Mouse (Mus musculus) cerebellum, adult 8-10 months (tissue): ENCODE data around the gene Brwd3.
A peak's percentile ranks its signal among the peaks of the same experiment; 100 is the strongest.

Experiments
- DNase-seq: peaks from one replicate; pipeline ENCODE4 v3.0.0; 2022

Brwd3 gene

DNA sequence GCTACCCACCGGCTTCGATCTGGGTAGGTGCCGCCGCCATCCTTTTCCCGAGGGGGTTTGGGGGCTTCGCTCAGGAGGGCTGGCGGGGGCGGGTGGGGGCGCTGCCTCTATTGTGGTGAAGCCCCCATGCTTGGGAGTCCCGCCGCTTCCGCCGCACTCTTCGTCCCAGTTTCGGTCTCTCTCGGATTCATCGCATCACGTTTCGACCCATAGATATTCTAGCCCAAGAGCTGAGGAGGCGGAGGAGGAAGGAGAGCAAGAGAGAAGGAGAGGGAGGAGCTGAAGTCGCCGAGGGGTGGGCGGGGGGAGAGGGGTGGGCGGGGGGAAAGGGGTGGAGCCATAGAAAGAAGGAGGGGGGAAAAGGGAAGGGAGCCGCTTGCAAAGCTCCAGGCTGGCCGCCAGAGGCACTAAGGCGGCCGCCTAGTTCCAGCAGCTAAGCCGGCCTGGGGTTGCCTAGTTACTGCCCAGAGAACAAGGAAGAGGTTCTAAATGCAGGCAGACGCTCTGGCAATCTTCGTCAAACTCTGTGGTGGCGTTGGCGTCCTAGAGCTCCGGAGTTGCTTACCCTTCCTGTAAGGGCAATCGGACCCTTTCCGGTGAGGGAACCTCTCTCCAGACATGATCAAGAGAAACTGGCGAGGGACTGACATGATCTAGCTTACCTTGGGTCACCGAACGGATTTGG lies at the start of gene Brwd3:
TSS of gene Brwd3 (minus strand) at position 283 of the 685 bp plus-strand sequence.
- DNase-seq, result peak; percentile 64

GRCm38 (mm10) chrX:108862632-108863031 lies 28.5 kb upstream of the Brwd3 start:
- DNase-seq, result no peak

DNA sequence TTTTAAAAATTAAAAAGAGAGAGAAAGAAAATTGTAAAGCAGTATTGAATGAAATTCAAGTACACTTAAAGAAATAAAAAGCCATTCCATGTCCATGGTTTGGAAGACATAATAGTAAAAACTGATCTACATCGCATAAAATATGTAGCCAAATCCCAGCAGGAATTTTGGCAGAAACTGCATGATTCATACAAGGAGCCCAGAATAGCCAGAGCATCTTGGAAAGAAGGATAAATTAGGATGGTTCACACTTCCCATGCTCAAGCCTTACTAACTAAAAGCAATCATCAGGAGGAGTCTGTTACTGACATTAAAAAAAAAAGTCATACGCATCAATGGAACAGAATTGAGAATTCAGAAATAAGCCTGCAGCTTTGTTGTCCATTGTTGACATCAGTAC lies 8.5 kb upstream of the Brwd3 start:
- peak; percentile 10 for DNase-seq

- no peak for DNase-seq
These were observed 2.2 kb upstream of the Brwd3 start for GRCm38 (mm10) chrX:108836416-108836815.

DNA sequence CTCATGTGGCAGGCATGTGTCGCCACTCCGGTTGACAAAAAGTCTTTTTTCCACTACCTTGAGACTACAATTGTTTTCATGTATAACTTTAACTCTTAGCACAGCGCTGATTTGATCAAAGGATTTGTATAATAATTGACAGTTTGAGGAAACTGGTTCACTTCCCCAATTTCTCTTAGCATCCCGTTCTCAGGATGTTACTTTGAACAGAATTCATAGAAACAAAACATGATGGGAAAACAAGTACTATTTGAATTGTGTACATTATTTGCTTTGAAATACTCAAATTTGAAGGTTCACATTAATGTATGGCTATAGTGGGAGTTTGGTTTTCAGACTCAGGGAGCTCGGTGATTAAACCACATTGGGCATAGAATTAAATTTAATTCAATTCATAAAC lies 1.1 kb upstream of the Brwd3 start:
- DNase-seq, result no peak

DNA sequence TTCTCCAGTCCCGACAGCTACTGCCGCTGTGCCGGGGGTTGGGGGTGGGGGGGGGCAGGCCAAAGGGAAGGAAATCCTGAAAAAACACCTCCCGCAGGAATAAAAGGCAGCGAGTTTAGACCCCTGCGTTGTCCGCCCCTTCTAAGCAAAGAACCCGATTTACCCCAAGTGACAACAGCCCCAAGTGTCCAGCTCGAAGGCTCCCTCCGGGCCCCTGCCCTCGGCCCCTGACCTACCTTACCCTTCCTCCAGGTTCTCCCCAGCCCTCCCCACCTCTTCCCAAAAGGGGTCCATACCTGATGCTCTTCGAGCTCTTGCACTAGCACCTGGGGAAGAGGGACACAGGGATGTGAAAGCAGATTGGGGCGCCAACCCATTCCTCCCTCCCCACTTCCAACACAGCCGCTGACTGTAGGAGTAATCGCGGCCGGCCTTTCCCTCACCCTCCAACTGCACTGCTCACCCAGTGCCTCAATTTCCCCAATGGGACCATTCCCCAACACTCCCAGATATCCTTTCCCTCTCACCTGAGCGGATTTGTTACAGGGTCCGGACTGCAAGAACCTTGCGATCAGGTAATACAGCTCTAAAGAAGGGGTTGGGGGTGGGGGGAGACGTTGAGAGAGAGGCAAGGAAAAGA lies 671 bp downstream of the Brwd3 start:
- peak; percentile 25 for DNase-seq

- DNase-seq, result peak; percentile 84
These were observed 1.4 kb downstream of the Brwd3 start for GRCm38 (mm10) chrX:108832674-108833189.

GRCm38 (mm10) chrX:108831231-108831630 lies 2.9 kb downstream of the Brwd3 start:
- no peak for DNase-seq

GRCm38 (mm10) chrX:108828111-108828510 lies 6.1 kb downstream of the Brwd3 start:
- DNase-seq, result no peak

GRCm38 (mm10) chrX:108797268-108797667 lies 36.9 kb downstream of the Brwd3 start:
- no peak for DNase-seq

GRCm38 (mm10) chrX:108783724-108784123 lies 50.4 kb downstream of the Brwd3 start:
- no peak for DNase-seq

DNA sequence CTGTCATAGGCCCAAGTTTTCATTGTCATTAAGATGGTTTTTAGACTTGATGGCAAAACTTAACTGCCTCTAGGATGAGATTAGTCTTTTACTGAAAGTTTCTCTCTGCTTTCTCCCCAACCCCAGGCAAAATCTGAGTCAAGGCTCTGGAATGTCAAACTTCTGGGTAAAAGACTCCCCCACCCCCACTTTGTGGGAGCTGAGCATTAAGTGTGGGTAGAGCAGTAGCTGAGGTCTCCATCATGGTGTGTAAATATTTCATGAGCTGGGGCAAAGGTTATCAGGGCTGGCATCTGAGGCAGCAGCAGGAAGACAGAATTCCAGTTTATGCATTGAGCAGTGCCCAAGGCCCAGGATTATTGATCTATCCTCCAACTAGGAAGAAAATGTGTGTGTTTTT lies 102.4 kb downstream of the Brwd3 start:
- DNase-seq, result no peak

DNA sequence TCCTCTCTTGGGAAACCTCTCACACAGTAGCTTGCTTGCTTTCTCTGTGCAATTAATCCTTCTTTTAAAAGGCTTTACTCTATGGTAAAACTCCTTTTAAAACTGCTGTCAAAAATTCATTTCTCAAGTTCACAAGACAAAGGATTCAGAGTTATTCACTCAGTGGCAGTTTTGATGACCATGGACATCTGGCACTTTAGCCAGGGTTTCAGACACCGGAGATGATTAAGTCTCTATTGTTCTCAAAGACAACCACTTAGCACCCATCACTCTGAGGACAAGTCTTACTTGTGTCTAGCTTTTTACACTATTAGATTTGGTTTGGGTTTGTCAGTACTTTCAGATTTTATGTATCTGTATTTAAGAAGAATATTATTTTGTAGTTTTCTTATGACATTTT lies 104.6 kb downstream of the Brwd3 start:
- DNase-seq, result no peak

GRCm38 (mm10) chrX:108729068-108729467 lies 105.1 kb downstream of the Brwd3 start:
- no peak for DNase-seq

GRCm38 (mm10) chrX:108728334-108728733 lies 105.8 kb downstream of the Brwd3 start:
- no peak for DNase-seq

GRCm38 (mm10) chrX:108724241-108724640 lies 109.9 kb downstream of the Brwd3 start:
- DNase-seq, result no peak

GRCm38 (mm10) chrX:108722447-108722846 lies 111.7 kb downstream of the Brwd3 start:
- no peak for DNase-seq

GRCm38 (mm10) chrX:108704312-108704711 lies 129.9 kb downstream of the Brwd3 start:
- DNase-seq, result no peak
